Mouse (Mus musculus) CD4-positive, CD25-positive, alpha-beta regulatory T cell, adult 4 months (primary cell): ENCODE measurements around the gene Stac2. TPM values are rescaled to one million over a fixed set of nuclear protein-coding genes. Genes with fewer than 3 reads are reported as not detected.

Experiments
- ATAC-seq: one replicate; pipeline ENCODE4 v1.8.0; 2017
- polyA plus RNA-seq, 2 experiments: library from polyadenylated mRNA; unstranded; fragments of 100-300 nt; shearing (Covaris generic); gene quantifications; one replicate each; pipeline ENCODE4 v1.2.1; 2017

Stac2 gene
- polyA plus RNA-seq, 2 experiments from 2014 or later = not detected

DNA sequence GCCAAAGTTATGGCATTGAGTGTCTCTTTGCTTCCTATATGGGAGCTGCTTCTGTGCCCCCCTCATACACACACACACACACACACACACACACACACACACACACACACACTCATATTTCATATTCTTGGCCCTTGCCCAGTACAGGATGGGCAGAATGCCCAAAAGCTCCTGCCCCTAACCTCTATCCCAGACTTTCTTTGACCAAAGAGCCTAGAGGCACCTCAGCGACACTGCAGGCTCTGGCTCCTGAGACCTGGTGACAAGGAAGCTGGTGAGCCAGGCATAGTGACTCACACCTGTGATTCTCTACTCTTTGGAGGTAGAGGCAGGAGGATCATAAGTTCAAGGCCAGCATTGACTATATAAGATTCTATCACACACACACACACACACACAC is 32.6 kb downstream of the Stac2 start:
- ATAC-seq = no peak

DNA sequence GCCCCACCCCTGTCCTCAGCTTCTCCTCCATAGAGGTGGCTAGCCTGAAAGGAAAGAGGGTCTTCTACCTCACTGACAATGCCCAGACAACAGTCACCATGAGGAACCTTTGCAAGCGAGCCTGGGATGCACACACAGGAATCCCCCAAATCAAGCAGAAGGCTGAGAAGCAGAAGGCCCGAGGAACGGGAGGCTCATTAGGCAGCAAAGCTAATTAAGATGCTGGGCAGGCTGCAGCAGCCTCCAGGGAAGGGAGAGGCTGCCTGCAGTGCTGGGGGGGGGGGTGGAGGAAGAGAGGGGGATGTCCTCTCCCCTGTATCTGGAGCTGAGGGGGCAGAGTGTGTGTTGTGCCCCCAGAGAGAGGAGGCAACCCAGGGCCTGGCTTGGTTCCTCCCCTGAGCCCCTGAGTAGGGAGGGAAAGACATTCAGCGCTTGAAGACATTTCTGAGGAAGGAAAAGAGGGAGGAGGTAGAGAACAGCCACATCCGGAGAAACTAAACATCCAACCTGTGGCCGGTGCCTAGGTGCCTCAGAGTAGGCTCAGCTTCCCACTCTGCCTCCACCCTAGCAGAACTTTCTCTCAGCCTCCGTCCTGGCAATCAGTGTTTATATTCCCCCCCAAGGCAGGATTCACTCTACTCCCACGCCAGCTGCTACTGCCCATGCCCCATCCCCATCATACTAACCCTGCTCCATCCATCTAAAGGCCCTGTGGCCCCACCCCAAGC is 33.2 kb downstream of the Stac2 start:
- ATAC-seq = peak; percentile 72

DNA sequence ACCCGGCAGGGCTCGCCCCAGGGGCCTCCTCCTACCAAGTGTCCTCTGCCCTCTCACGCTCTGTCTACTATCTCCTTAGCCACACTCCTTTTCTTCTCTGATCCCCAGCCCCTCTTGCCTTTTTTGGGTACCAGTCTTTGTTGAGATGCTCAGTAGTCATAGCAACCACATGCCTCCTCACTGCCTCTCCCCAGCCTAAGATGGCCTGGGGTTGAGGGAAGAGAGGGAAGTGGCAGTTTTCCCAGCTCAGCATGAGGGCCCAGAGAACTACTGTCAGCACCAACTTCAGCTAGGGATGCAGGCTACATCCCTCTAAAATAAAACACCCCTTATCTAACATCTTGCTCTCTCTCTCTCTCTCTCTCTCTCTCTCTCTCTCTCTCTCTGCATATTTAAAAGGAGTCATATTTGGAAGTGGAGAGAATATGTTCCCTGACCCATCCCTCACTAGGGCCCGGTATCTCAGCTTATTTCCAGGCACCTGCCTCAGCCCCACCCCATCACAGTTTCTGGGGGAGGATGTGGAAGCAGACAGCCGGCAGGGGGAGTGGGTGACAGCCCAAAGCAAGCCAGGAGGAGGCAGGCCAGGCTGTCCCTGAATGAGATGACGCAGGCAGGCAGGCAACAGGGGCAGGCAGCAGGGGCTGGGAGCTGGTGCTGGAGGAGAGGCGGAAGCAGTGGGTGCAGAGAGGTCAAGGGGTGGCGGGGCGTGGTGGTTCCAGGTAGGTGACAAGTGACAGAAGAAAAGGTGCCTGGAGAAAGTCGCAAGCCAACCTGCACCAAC is 34.2 kb downstream of the Stac2 start:
- peak; percentile 53 for ATAC-seq

DNA sequence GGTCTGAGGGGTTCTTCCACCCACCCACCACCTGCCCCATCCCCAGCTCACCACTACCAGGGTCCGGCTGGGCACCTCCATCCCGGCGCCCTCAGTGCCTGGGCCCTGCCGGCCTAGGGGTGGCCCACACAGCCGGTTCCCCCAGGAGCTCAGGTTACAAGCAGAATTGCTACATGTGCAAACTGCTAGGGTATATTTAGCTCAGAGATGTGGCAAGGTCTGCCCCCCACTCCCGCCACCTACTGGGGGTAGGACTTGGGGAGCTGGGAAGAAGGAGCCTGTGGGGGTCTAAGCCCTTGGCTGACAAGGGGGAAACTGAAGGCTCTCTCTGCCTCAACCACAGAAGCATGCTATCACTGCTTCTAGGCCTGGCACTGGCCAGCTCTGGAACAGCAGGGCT is 35.0 kb downstream of the Stac2 start:
- no peak for ATAC-seq

DNA sequence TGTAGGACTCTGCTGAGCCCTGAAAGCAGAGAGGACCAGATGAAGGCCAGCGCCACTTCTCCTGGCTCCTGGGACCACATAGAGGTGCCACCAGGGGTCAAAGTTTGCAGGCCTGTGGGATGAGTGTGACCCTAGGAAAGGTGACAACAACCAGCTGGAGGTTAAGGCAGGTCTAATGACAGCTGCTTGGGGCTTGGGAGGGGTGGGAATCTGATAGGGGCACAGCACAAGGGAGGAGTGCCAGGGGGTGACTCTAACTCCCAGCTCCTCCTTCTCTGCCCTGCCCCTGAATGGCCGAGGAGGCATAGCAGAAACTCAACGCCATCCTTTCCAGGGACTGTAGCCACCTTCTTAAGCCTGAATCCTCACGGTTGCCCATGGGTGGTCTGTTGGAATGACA is 36.4 kb downstream of the Stac2 start:
- ATAC-seq = no peak

DNA sequence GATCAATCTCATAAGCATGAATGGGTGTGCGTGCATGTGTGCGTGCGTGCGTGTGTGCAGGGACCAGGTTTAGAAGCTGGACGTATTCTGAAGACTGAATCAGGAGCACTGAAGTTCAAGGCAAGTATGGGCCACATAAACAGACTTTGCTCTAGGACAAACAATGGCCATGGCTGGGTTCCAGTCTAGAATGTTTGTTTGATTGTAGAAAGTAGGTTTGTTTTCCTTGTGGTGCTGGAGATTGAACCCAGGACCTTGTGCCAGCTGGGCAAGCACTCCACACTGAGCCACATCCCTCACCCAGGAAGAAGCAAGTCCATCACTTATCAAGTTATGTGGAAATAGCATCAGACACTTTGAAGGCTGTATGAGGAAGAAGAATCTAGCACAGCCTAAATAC is 37.1 kb downstream of the Stac2 start:
- ATAC-seq = no peak

DNA sequence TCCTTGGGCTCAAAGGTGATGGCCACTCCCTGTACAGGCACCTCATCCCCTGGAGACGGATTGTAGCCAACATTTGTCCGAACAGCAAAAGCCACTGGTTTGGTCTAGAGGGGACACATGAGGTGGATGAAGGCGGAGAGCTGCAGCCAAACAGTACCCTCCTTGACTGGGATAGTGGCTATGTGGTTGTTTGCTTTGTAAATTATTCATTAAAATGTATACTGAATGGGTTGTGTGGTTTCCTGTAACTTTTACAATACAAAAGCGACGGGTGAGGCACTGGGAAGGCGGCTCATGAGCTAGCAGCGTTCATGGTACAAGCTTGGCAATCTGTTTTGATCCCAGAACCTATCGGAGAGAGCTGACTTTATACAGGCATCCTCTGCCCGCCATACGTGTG is 40.4 kb downstream of the Stac2 start:
- ATAC-seq = no peak

DNA sequence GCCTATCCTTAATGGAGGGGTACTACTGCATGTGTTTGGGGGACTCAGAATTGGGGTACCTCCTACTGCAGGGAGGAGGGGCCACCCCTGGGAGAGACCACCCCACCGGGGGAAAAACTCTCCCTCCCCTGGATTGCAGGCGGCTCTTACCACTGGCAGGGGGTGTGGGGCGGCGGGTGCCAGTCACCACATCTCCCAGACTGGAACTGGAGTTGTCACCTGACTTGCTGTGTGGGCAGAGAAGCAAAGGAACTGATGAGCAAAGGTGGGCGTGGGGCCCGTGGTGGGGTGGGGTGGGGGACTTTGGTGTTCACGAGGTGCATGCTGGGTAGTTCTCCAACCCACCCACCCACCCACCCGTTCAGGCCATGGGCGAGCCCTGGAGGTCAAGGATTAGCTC is 41.5 kb downstream of the Stac2 start:
- ATAC-seq = no peak

DNA sequence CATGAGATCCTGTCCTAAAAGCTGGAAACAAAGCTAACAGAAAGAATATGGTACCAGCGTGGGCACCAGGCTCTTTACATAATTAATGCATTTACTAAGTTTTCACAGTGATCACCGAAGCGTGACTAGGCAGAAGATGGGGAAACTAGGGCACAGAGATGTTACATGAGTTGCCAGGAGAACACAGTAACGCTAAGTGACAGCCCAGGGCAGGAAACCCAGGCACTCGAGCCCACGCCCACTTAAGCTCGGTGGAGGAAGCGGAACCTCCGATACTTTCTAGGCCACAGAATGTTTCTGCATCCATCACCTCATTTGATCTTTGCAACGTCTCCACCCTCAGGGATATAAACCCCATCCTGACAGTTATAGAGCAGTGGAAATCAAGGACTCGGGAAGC is 45.2 kb downstream of the Stac2 start:
- peak; percentile 56 for ATAC-seq

DNA sequence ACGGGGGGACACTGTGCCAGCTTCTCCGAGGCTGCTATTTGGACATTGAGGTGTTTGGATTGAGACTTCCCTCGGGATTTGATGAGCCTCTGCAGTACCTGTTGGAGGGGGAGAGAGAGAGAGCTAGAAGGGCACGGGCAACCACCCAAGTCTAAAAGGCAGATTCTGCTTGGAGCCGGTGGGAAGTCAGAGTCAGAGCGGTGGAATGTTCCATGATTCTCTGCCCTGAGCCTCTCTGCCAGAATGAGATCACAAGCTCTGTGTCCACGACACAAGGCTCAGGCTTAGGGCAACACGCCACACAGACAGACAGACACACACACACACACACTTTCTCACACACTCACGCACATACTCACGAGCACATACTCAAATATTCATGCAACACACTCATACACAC is 47.6 kb downstream of the Stac2 start:
- no peak for ATAC-seq

DNA sequence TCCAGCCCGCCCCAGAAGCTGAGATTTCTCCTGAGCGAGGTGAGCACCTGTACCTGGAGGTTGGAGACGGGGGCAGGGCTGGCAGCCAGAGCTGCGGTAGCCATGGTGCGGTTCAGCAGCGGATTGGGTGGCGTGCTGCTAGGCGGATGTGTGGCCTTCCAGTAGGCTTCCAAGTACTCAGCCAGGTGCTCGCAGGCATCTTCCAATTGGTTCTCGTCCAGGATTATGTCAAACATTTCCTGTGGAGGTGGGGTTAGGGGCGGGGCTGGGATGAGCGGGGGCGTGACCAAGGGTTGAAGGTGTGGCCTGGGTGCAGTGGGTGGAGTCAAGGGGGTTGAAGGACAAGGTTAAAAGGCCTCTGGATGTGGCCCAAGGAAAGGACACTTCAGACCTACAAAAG is 48.2 kb downstream of the Stac2 start:
- no peak for ATAC-seq

DNA sequence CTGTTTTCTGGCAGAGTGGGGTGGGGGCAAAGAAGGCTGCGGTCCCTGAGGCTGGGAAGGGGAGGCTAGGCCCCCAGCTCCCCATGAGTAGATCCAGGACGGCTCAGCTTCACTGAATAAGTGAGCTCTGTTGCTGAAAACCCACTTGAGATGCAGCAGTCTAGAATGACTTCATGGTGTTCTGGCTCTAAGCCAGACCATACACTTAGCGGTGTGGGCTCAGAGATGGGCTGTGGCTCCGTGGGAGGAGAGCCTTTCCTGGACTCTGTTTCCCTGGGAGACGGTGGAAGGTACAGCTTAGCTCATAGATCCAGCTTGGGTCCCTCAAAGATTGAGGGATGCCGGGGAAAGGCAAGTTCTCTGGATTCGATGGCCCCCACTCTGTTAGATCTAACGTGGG is 49.1 kb downstream of the Stac2 start:
- no peak for ATAC-seq

DNA sequence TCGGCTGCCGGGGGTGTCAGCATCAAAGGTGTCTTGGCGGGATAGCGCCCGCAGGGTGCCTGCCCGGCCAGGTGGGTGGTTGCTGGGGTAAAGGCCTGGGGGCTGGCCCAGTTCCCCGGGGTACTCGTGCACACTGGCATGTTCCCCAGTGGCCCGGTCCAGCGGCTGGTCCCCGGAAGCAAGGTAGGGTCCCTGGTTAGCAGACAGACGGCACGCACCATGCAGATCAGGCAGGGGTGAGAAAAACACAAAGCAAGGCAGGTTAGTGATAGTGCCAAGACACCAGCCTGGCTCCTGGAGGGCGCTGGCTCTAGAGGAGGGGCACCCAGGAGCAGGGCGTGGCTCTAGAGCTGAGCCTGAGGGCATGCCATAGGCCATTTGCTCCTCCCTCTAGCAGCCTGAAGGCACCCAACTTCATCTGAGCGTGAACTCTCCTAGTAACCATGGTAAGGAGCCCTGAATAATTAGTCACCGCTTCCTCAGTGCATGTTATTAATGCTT is 50.0 kb downstream of the Stac2 start:
- ATAC-seq = no peak

DNA sequence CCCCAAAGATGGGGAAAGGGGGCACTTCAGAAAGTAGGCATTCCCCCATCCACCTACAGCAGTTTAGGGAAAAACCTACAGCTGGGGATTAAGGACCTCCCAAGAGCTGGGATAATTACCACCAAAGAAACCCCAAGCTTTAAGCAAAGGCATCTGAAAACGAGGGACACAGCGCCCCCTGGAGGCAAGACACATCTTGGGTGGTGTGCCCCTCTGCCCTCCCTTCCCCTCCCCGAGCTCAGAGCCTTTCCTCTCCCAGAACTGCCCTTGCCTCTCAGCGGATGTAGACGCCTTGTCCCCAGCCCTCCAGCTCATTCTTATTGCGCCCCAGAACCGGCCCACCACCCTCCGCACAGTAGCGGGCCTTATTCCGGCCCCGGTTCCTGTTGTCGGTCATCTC is 50.6 kb downstream of the Stac2 start:
- ATAC-seq = no peak

DNA sequence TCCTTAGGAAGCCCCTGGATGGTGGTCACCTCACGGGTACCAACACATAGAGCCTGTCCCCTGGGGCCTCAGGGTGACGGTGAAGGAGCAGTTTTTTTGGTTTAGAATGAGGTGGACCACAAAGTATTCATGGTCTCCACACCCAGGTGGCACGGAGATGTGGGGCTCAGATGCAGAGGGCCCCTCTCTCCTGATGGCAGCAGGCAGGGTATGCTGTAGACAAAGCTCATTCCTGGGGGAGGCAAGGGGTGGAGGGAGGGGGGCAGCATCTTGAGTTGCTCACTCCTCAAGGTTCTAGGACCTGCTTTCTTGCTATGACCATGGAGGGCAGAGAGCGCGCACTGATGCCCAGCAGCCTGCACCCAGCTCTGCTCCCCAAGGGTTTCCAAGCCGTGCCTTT is 51.3 kb downstream of the Stac2 start:
- ATAC-seq = no peak

DNA sequence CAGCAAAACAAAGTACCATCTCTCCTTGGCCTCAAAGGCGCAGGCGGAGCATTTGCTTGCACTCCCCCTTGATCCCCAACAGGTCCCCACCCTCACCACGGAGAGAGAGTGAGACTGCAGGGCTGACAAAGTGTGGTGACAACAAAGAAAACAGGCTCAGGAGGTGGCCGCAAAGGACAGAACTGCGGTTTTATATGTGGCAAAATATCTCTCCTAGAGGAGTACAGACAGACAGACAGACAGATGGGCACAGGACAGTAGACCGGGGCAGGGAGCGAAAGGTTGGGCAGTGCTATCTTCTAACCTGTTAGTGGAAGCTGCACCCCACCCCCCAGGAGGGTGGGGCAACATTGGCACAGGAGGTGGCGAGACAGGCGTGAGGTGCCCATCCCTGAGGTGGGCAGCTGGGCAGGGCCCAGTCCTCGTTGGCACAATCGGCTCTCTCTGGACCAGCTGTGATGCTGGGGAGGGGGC is 51.9 kb downstream of the Stac2 start:
- ATAC-seq = no peak

DNA sequence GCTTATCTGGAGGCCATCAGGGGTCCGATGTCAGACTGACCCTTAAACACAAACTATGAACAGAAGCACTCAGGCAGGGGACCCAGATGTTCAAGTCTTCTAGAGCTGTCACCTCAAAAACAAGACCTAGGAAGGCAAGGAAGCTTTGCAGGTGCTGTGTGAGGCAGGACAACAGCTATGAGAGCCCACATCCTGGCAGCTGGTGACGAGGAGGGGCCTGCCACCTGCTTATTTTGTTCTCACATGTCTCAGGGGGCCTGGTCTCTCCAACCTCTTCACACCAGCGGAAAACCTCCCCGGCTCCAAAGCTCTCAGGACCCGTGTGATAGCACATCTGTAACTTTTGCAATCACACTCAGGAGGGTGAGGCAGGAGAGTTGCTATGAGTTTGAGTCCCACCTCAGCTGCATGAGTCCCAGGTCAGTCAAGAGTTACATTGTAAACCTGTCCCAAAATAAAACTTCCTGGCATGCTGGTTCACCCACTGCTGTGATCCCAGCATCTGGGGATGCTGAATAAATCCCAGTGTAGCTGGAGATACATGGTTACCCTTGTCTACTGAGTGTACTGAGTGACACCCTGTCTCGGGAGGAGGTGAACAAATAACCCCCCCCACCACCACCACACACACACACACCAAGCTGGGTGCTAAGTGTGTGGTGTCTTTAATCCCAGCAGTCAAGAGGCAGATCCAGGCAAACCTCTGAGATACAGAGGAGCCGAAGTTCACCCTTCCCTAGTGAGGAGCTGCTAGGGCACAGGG is 52.7 kb downstream of the Stac2 start:
- peak; percentile 62 for ATAC-seq

DNA sequence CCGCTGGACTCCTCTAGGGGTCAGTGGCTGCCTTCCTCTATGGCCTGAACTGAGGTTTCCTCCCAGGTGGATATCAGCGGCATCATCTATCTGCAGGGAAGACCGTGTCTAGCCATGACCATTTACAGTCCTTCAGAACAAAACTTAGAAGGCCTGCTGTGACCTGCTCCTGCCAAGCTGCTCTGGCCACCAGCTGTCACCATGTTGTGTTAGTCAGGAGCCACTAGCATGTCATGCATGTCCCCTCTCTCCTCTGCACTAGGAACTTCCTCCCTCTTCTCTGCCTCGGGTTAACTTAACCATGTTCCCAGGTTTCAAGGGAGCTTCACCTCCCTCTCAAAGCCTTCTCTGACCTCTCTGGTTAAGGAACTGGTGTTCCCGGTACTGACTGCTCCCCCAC is 53.5 kb downstream of the Stac2 start:
- ATAC-seq = no peak

DNA sequence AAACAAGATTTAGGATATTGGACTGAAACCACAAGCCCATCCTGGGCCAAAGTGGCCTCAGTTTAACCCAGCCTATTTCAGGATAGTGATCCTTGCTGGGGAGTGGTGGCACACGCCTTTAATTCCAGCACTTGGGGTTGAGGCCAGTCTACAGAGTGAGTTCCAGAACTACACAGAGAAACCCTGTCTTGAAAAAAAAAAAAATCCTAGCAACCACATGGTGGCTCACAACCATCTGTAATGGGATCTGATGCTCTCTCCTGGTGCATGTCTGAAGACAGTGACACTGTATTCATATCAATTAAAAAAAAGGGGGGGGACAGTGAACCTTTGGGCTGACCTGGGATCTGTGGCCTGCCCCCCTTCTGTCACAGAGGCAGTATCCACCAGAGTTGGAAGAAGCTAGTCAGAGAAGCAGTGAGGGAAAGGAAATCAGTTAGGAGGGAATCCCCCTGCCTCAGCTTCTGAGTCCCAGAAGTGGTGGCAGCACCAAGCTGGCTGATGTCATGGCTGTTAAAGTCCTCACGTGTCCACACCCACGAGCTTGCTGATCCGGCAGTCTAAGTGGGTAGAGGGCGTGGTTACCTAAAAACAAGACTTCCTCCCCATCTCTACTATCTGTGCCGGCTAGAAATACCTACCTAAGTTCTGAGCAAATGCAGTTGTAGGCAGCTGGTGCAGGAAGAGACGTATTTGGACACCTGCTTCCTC is 54.2 kb downstream of the Stac2 start:
- peak; percentile 75 for ATAC-seq

DNA sequence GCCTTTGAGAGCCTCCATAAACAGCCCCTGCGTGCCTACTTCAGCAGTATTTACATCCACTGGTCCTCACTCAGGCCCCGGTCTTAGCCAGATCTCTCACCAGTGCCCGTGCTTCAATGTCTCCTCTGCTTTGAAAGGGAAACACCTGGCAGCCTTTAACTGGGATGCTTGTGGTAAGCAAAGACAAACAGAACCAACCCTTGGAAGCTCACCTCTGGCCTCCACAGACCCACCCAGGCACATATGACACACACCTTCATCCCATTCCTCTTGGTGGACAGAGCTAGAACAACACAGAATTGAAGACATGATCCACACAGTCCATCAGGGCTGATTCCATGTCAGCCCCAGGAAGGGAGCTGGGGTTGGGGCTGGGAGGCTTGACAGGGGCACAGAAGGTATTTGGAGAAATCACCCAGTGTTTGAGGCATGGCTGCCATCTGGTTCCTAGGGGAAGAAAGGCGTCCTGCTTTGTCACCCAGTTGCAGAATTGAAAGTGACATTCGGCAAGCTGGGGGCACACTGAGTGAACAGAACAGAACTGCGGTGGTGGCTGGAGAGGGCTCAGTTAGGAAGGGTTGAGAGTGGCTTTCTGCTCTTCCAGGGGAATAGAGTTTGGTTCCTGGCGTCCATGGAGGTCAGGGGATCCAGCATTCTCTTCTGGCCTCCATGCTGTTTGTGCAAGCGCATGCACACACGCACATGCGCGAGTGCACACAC is 55.0 kb downstream of the Stac2 start:
- no peak for ATAC-seq

DNA sequence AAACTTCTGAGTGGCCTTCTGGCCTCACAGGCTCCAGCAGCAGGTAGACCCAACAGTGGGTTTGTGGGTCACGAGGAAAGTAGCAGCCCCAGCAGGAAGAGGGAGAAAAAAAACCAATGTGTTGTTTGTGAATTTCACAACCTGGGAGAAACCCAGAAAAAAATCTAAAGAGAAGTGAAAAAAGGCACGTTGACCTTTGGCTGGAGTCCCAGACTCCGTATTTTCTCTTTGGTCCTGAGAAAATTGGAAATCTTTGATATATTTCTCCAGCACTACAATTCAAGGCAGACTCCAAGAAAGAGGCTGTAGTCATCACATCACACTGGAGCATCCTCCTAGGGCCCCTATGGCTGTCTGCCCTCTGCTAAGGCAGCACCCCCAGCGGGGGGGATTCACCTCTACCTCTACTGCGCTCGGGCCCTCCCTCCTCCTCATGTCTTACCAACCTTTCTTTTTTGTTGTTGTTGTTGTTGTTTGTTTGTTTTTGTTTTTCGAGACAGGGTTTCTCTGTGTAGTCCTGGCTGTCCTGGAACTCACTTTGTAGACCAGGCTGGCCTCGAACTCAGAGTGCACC is 55.8 kb downstream of the Stac2 start:
- no peak for ATAC-seq

DNA sequence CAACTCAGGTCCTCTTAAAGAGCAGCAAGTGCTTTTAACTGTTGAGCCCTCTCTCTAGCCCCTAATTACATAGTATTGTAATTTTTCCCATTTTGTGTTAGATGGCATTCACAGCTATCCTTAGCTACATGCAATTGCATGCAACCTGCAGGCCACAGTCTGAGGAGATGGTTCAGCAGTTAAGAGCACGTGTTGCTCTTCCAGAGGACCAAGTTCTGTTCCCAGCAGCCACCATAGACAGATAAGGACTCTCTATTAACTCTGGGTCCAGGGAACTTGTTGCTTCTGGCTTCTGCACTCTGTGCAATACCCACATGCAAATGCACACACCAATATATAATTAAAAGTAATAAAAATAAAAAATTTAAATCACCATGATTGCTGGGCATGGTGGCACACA is 56.6 kb downstream of the Stac2 start:
- no peak for ATAC-seq
